Mouse (Mus musculus) 3T3-L1 (cell line): ENCODE measurements around the gene Abcb1a.

Experiments
- DNase-seq: peaks from one replicate; pipeline ENCODE4 v3.0.0-alpha.2; 2015; ENCODE audit warnings: low read depth, low spot score

Abcb1a gene

GRCm38 (mm10) chr5:8659911-8660737 lies at the start of gene Abcb1a:
Gene Abcb1a (plus strand): TSS chr5:8660077.
- no peak for DNase-seq

DNA sequence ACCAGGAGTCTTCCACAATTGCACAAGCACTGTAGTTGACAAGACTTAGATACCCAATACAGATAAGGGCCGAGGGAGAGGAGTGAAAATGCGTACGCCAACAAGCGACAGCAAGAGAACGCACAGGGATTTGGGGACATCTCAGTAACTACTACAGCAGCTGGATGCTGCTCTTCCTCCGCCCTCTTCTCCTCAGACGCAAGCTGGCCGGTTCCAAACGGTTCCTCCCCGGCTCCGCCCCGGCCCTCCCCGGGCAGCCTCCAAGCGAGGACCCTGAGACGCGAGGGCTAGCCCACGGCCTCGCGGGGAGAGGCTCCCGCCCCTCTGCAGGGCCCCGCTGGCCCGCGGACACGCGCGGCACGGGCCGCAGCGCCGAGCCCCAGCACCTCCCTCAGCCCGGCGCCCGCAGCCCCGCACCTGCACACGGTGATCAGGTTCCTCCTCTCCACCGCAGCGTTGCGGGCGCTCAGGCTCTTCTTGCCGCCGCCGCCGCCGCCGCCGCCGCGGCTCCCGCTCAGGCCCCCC lies 37.7 kb upstream of the Abcb1a start:
- no peak for DNase-seq

GRCm38 (mm10) chr5:8622596-8623231 lies 37.2 kb upstream of the Abcb1a start, which contains the start of gene Rundc3b:
Gene Rundc3b (minus strand): TSS chr5:8622952.
- no peak for DNase-seq

- DNase-seq = no peak
These were observed 27.0 kb upstream of the Abcb1a start for GRCm38 (mm10) chr5:8632901-8633300.

- DNase-seq = no peak
These were observed 25.3 kb upstream of the Abcb1a start for GRCm38 (mm10) chr5:8634489-8634975.

- DNase-seq = no peak
These were observed 11.6 kb upstream of the Abcb1a start for GRCm38 (mm10) chr5:8648300-8648699.

GRCm38 (mm10) chr5:8648774-8649173 lies 11.1 kb upstream of the Abcb1a start:
- no peak for DNase-seq

- DNase-seq = no peak
These were observed 7.8 kb upstream of the Abcb1a start for GRCm38 (mm10) chr5:8652085-8652484.

DNA sequence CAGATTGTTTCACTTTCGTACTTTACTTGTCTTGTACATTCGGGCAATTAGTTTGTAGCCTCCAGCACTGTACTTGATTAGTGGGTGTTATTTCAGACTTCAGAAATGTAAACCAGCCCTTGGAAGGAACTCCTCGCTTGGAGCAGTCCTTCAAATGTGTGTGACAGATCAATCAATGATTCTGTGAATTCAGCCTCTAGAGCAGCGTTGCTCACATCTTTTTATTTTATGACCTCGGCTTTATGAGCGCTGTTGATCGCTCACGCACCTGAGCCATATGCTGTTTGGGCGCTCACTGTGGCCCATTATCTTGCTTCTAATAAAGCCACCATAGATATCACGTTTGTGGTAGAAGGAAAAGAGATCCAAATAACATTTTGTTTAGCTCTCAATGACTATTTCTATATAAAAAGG lies 868 bp downstream of the Abcb1a start:
- no peak for DNase-seq

- DNase-seq = no peak
These were observed 4.8 kb downstream of the Abcb1a start for GRCm38 (mm10) chr5:8664678-8665077.

- no peak for DNase-seq
These were observed 8.0 kb downstream of the Abcb1a start for GRCm38 (mm10) chr5:8667758-8668474.

- no peak for DNase-seq
These were observed 9.7 kb downstream of the Abcb1a start for GRCm38 (mm10) chr5:8669606-8670005.

DNA sequence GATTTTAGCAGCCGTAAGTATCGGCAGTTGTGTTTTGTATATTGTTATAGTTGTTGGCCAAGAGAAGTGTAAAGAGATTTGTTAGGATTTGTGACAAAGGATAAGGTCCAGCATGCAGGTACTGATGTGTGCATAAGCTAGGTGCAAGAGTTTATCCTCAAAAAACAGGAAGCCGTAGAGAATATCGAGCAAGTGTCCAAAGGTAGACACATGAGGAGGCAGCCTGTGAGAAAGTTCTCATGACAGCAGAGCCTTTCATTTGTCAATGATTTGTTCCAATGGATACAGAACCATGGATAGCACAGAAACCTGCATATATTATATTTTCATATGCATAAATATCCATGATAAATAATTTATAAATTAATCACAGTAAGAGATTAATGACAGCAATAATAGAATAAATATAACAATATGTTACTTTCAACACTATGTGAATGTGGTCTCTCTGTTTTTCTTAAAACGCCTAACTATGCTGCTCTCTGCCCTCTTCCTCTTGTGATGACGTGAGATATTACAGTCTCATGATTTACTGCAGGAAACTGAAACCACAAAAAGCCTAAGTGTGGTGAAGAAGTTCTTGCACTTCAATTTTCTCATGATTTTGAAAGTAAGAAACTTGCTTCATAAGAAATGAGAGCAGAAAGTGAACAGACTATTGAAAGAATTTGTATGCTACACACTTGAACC lies 15.5 kb downstream of the Abcb1a start:
- peak; percentile 80 for DNase-seq

- no peak for DNase-seq
These were observed 16.0 kb downstream of the Abcb1a start for GRCm38 (mm10) chr5:8675952-8676262.

DNA sequence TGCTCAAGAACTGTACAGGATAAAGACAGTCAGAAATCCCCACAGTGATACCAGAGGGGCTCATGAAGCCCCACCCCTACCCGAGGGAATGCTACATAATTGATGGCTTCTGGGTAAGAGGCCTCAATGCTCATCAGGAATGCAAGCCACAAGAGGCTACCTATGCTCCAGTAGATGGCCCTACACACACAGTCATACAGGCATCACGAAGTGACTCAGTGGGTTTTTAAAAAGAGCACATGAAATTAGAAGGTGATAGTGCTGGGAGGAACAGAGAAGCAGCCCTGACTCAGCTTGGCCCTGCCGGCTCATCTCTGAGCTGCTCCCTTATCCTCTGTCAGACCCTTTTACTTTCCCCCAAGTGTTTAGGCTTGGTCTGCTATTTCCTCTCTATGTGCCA lies 21.3 kb downstream of the Abcb1a start:
- DNase-seq = peak; percentile 70

GRCm38 (mm10) chr5:8683686-8684085 lies 23.8 kb downstream of the Abcb1a start:
- DNase-seq = no peak

DNA sequence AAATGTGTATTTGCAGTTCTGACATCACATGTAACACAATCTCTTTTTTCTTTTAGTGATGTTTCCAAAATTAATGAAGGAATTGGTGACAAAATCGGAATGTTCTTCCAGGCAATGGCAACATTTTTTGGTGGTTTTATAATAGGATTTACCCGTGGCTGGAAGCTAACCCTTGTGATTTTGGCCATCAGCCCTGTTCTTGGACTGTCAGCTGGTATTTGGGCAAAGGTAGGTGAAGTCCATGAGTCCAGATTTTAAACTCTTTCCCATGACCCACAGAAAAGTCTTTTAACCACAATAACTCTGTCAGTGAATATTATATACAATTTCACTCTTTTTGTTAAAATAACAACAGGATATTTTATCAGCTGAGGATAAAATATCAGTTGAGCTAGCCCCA lies 26.2 kb downstream of the Abcb1a start:
- DNase-seq = no peak

GRCm38 (mm10) chr5:8687550-8687949 lies 27.7 kb downstream of the Abcb1a start:
- no peak for DNase-seq

DNA sequence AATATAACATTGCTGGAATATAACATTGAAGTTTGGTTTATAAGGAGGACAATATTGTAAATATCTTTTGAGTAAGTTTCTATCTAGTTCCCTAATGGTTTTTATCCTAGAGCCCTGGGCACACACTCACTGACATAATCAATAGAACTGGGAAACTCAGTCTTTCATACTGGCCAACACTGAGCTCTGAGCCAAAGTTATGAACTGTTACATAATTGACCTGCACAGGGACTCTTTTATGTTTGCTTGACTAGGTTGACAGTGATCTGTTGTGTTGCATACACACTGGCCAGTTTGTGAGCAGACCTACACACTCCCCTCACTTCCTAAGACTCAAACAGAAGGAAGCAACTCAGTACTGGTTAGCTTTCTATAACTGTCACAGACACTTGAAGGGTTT lies 56.2 kb downstream of the Abcb1a start:
- no peak for DNase-seq

DNA sequence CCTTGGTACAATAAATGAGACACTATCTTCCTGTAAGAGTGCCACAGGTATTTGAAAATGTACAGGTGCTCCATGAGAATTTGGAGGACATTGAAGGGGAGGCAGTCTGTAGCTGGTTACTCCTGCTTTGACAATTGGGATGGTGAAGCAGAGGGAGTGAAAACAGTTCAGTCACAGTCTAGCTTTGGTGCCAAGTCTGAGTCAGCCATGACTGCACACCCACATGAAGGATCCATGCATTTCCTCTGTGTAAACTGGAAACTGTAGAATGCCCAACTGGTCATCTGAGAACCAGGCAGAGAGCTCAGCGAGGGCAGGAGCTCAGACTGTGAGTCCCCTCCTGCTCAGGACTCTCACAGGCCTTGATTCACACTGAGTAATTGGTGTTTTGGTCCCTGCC lies 59.7 kb downstream of the Abcb1a start:
- DNase-seq = peak; percentile 87

DNA sequence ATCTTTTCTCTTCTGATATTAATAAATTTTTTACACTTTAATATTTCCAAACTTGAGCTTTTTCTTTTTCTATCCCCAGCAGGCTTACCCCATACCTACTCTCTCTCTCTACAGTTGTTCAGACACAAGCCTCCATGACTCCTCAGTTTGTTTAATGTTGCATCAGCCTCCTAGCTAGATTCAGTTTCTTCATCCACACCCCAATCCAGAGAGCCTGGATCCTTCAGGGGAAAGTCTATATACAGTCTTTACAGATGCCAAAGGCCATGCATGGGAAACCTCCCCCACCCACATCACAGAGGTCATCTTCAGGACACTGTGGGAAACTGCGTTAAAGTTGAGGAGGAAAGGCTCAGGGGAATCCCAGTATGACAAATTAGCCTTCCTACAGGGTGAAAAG lies 62.3 kb downstream of the Abcb1a start:
- peak; percentile 50 for DNase-seq

DNA sequence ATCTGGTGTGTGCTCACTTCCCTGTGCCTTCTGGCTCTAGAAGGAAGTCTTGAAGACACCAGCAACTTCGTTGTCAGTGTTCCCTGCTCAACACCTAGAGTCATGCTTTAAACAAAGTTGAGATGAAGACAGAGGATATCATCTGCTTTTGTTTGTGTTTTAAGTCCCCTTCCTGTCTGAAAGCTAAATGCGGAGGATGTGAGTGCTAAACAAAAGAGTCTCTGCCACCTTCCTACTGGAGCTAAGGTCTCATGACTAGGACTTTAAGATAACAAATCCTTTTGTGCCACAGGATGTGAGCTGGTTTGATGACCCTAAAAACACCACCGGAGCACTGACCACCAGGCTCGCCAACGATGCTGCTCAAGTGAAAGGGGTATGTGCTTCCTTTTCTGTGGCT lies 63.0 kb downstream of the Abcb1a start:
- DNase-seq = no peak
